Mouse (Mus musculus): ENCODE measurements around the gene Upf1.

The Upf1 gene

GRCm38 (mm10) chr8:70359411-70359810 lies 6.3 kb upstream of the Upf1 start:
- no peak for DNase-seq (ENCODE audit: low read depth, low spot score)

- no peak for DNase-seq (ENCODE audit: low read depth, low spot score)
Measured at GRCm38 (mm10) chr8:70356111-70356510, 3.0 kb upstream of the Upf1 start.

- DNase-seq (ENCODE audit: low read depth, low spot score), result no peak
Measured at GRCm38 (mm10) chr8:70354004-70354403, 926 bp upstream of the Upf1 start.

- no peak for DNase-seq (ENCODE audit: low read depth, low spot score)
Measured at GRCm38 (mm10) chr8:70352657-70353151, 374 bp downstream of the Upf1 start.

- no peak for DNase-seq (ENCODE audit: low read depth, low spot score)
Measured at GRCm38 (mm10) chr8:70352000-70352384, 1.1 kb downstream of the Upf1 start.

- no peak for DNase-seq (ENCODE audit: low read depth, low spot score)
Measured at GRCm38 (mm10) chr8:70351035-70351999, 1.8 kb downstream of the Upf1 start.

GRCm38 (mm10) chr8:70347860-70348420 lies 5.1 kb downstream of the Upf1 start:
- no peak for DNase-seq (ENCODE audit: low read depth, low spot score)

GRCm38 (mm10) chr8:70347443-70347842 lies 5.6 kb downstream of the Upf1 start:
- no peak for DNase-seq (ENCODE audit: low read depth, low spot score)

- no peak for DNase-seq (ENCODE audit: low read depth, low spot score)
Measured at GRCm38 (mm10) chr8:70344279-70344678, 8.8 kb downstream of the Upf1 start.

- DNase-seq (ENCODE audit: low read depth, low spot score), result no peak
Measured at GRCm38 (mm10) chr8:70343696-70344095, 9.4 kb downstream of the Upf1 start.

- no peak for DNase-seq (ENCODE audit: low read depth, low spot score)
Measured at GRCm38 (mm10) chr8:70343076-70343475, 10.0 kb downstream of the Upf1 start.

- no peak for DNase-seq (ENCODE audit: low read depth, low spot score)
Measured at GRCm38 (mm10) chr8:70342007-70342406, 11.1 kb downstream of the Upf1 start.

- no peak for DNase-seq (ENCODE audit: low read depth, low spot score)
Measured at GRCm38 (mm10) chr8:70340659-70341058, 12.4 kb downstream of the Upf1 start.

- DNase-seq (ENCODE audit: low read depth, low spot score), result no peak
Measured at GRCm38 (mm10) chr8:70338931-70339330, 14.1 kb downstream of the Upf1 start.

- no peak for DNase-seq (ENCODE audit: low read depth, low spot score)
Measured at GRCm38 (mm10) chr8:70332878-70333202, 20.2 kb downstream of the Upf1 start.

- DNase-seq (ENCODE audit: low read depth, low spot score), result no peak
Measured at GRCm38 (mm10) chr8:70332070-70332877, 20.8 kb downstream of the Upf1 start.

GRCm38 (mm10) chr8:70331526-70331925 lies 21.6 kb downstream of the Upf1 start:
- no peak for DNase-seq (ENCODE audit: low read depth, low spot score)

GRCm38 (mm10) chr8:70330741-70331364 lies 22.2 kb downstream of the Upf1 start:
- no peak for DNase-seq (ENCODE audit: low read depth, low spot score)

- DNase-seq (ENCODE audit: low read depth, low spot score), result no peak
Measured at GRCm38 (mm10) chr8:70329835-70330740, 23.0 kb downstream of the Upf1 start.

- DNase-seq (ENCODE audit: low read depth, low spot score), result no peak
Measured at GRCm38 (mm10) chr8:70329124-70329834, 23.8 kb downstream of the Upf1 start, which contains the start of gene Gdf1. Gdf1 (plus strand) TSS chr8:70329817.
